Mouse (Mus musculus) adrenal gland, postnatal 10 days (tissue): ENCODE measurements around the gene P2rx4. TPM values are rescaled to one million over a fixed set of nuclear protein-coding genes. Genes with fewer than 3 reads are reported as not detected.

Experiments
- DNase-seq: peaks from one replicate; pipeline ENCODE4 v3.0.0; 2021; ENCODE audit warnings: mixed read lengths
- microRNA-seq: library from miRNA; unstranded; fragments of <30 nt; microRNA quantifications from one replicate; pipeline ENCODE4 v1.2.0, GENCODE M21; 2021
- total RNA-seq, 2 experiments: library from RNA; stranded (reverse); gene quantifications; 2 replicates each; pipeline ENCODE4 v1.2.3; 2021

P2rx4 gene
- total RNA-seq, 2 experiments from 2014 or later, result 29.5 to 32.4 TPM

DNA sequence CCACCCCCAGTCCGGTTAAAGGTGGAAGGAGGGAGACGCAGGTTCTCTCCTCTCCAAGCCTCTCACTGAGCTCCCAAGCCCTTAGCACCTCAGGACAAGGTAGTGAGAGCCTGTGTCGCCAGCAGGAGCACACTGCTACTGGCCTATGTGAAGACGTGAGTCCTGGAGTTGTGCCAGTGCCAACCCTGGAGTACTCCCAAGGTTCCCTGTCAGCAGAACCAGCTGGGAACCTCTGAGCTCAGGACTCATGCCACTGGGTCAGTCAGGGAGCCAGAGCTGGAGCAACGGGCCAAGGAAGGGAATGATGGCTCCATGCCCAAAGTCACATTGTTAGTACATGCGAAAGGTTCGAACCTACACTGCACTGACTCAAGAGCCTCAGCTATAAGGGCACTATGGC, 49.3 kb downstream of the P2rx4 start:
- peak; percentile 89 for DNase-seq

DNA sequence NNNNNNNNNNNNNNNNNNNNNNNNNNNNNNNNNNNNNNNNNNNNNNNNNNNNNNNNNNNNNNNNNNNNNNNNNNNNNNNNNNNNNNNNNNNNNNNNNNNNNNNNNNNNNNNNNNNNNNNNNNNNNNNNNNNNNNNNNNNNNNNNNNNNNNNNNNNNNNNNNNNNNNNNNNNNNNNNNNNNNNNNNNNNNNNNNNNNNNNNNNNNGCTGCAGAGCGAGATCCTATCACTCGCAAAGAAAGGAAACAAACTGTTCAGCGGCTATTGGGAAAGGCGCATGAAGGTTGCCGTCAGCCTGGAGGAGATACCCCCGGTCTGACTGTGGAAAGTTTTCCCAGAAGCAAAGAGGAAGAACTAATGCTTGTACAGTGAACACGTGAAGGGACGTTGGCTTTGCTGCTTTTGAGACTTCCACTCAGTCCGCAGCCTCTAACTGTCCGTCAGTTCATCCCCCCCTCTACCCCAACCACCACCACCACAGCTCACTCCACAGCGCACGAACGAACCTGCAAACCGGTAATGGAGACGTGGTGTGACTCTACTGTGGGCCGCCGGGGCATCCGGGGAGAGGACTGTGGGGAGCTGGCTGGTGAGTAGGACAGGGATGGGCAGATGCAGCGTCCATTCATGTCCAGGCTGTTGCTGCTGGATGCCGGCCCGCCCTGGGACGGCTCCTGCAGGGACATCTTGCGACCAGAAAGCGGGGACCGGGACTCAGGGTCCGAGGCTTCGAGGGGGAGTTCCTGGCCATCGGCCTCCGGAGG, 56.1 kb downstream of the P2rx4 start:
- DNase-seq, result no peak

DNA sequence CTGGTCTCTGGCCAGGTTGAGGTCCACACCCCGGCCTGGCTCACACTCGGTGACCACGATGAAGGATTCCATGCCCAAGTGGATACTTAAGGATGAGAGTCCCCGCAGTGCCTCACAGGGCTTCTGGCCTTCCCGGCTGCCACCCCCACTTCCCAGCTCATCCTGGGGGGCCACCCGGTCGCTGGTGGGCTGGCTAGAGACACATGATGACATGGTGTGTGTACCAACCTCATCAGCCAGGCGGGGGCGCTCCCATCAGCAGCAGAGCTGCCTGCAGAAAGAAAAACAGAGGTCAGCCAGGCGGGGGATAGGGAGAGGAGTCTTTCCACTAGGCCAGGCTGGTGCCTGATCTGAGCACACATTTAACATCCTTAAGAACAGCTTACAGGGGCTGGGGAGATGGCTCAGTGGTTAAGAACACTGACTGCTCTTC, 56.7 kb downstream of the P2rx4 start:
- DNase-seq, result peak; percentile 51

DNA sequence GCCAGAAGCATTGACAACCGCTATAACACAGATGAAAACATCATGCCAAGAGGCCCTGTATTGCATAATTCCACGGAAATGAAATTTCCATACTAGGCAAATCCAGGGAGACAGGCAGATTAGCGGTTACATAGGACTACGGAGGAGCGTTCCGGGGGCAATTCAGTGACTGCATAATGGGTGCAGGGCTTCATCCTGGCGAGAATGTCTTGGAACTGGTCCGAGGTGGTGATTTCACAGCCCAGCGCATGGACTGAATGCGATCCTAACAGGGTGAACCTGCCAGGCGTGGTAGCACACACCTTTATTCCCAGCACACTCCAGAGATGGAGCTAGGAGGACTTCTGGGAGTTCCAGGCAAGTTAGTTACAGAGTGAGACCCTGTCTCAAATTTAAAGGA, 59.9 kb downstream of the P2rx4 start:
- DNase-seq, result no peak

DNA sequence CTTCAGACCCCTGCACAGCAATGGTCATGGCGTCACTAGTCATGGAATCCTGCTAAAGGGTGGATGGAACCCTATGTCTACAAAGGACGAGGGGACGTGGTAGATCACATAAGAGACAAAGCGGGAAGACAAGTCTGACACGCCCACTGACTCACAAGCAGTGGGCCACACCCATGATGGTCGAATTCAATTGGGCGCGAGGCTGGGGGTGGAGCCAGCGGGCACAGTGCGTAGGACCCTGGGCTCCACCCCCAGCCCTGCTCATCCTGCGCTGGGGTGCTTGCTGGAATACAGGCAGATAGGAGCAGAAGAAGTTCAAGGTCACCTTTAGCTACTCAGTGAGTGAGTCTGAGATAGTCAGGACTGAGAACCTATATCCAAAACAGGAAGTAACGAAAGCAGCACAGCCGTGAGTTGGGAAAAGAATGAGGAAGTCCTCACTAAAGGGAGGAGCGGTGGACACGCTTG, 61.8 kb downstream of the P2rx4 start:
- DNase-seq, result no peak

DNA sequence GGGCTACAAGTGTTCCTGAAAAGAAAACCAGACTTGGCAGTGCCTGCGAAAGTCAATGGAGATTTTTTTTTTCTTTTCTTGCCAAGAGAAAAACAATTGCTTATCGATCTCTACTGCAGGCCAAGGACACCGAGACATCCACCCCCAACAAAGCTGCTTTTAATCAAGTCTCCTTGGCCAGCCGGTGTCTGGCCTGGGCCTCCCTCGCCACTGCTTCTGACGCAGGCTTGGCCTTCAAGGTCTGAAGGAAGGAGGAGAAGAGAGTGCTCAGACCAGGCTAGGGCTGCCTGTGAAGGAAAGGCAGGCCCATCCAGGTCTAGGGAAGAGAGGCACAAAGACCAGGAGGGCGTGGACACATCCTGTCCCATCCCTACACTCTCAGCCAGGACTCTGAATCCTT, 63.0 kb downstream of the P2rx4 start:
- DNase-seq, result peak; percentile 67

DNA sequence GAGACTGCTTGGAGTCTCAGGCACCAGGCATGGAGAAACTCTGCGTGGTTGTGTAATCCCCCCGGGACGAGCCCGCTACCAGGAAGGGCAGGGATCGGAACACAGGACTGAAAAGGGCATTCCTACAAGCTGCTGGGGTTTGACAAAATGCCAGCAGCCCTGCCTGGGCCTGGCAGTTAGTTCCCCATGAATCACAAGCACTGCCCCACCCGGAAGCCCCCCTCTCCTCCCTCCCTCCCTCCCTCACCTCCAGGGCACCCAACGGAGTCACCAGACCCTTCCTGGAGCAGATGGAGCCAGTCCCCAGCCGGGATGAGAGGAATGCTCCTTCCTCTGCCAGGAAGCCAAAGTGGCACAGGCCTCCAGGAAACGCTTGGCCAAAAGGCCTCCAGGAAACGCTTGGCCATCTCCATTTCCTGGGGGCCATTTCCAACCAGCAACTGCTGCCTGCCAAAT, 63.5 kb downstream of the P2rx4 start:
- peak; percentile 89 for DNase-seq

DNA sequence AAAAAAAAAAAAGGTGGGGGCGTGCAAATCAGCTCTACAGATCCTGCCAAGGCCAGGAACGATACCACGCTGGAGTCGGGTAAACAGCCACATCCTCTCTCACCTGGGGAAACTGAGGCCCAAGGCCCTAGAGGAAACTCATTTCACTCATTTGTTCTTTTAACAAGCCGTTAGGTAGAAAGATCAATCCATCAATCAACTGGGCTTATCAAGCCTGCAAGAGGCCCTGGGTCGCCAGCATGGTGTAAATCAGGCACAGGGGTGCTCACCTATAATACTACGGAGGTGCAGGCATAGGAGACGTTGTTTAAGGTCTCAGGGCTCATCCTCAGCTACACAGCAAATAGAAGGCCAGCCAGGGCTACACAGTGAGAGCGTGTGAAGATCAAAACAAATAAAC, 64.1 kb downstream of the P2rx4 start:
- DNase-seq, result no peak

DNA sequence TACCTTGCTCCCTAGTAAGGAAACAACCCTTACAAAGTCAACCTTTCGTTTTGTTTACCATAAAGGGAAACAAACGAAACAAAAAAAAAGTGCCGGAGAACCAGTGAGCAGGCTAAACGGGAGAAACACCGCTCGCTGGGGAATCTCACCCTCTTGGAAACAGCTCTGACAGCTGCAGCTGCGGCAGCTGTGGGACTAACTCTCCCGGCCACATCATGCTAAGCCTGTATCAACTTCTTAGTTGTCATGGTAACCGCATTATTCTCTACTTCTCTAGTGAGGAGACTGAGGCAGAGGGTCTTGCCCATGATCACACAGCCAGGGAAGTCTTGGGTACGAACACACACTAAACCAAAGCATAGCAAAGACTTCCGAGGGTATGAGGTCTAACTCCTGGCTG, 66.4 kb downstream of the P2rx4 start:
- no peak for DNase-seq

DNA sequence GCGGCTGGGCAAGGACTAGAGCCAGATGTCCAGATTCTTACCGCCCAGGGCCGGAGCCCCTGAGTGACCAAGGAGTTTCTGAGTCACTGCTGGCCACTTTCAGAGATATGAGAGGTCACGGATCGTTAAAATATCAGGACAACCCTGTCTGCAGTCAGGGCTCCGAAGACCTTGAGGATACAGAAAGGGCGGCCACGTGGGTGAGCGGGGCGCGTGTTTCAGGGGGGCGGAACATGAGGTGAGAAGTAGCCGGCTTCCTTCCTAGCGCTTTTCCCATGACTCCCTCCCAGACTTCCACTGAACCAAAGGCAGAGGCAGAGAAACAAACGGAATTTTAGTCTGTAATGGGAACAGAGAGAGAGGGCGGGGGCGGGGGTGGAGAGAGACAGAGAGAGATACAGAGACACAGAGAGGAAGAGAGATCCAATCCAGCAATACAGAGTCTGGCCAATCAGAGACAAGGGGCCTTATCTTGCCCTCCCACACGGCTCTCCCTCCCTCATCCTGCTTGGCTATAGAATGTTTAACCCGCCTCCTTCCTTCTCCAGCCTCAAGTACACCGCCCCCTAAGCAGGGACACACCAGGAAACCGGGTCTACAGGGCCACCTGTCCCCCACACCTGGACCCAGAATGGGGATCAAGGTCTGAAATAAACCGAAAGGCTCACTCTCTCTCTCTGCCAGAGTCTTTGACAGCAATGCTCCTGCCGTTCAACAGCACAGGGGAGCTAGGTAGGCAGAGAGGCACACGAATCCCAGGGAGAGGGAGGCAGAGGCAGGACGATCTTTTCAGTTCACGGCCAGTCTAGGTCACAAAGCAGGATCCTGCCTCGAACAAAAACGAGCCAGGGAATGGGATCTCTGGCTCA, 67.6 kb downstream of the P2rx4 start:
- DNase-seq, result peak; percentile 62

DNA sequence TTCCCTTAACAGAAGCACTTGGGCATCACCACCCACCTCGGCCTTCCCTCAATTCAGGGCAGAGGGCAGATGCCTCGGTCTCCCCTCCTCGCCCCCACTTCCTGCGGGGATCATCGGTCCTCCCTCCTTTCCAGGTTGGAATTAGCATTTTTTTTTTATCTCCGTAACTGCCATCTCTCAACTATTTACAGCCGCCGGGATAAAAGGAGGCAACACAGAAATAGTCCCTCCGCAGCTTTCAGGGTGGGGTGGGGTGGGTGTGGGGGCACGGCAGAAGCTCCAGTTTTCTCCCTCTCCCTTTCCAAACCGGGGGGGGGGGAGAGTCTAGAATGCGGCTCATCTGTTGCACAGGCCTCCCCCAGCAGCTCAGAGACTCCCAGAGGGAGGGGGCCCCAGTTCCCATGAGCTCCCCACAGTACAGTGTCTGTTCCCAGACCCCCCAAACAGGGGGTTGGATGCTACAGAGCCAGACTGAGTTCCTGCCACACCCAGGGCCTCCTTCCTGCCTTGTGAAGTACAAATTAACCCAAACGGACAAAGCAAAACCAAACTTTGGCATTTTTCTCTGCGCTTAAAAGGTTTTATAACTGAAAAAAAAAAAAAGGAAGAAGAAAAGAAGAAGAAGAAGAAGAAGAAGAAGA, 68.4 kb downstream of the P2rx4 start:
- DNase-seq, result no peak

DNA sequence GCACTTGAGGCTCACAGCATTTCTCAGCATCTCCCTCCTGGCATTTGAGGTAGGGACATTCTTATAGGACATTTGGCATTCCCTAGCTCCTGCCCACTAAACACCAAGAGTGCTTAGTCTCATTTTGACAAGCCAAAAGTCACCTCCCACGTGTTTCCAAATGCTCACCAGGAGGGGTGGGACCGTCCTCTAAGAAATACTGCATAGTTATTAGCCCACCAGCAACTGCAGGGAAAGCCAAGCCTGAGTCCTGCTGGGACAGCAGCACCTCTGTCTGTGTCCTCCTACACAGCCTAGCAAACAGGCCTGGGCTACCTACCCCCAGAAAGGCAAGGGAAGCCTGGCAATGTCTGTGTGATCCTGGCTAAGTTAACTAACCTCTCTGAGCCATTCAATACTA, 70.0 kb downstream of the P2rx4 start:
- no peak for DNase-seq

DNA sequence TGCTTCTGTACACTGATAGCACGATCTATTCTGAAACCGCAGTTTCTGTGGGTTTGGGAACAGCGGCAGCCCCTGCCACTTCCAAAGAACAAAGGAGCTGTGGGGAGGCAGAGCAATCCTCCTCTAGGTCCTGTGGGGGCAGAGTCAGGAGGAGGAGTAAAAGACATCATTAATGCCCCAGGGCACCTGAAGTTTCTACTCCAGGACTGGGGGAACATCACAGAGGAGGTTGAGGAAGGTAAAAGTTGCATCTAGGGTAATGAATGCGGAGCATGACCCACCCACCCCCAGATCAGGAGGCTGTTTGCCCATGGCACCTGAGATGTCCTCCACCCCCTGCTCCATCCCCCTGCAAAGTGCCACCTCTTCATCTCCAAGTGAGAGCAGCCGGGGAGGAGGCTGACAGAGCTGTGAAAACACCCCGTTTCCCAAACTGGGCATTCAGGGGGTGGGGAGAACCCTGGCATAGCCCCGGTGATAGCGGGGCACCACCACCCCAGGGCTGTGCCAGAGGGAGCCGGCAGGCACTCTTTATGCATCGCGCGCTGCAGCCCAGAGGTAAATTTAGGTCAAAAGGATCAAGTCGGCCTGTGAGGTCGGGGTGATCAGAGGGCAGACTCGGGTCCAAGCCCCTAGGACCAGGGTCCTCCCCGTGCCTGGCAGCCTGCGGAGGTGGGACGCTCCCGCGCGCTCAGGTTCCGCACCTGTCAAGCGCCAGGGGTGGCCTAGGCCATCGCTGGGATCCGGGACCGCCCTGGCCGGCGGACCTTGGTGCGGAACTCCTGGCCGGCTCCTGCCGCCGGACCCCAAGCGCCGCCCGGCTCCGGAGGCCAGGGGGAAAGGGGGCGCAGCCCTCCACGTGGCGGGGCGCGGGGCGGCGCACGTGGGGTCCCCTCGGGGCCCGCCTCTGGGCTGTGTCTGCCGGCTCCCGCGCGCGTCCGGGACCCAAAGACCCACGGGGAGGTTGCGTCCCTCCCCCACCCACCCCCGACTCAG, 71.2 kb downstream of the P2rx4 start:
- DNase-seq, result peak; percentile 57

Small RNA genes lying within 50 kb of the gene (microRNA-seq; reads per million reads assigned to microRNA genes)
- 2.3 reads per million for gene Mir8115

Other genes with a start within 250 kb of the P2rx4 start
- gene Atp2a2, start 205.3 kb upstream of the P2rx4 start, total RNA-seq, result 100 to 1,000 TPM; 202 to 226 TPM
- gene Ift81, start 93.0 kb upstream of the P2rx4 start, total RNA-seq, result 10 to 100 TPM; 19.0 to 20.4 TPM
- gene P2rx7, start 63.6 kb upstream of the P2rx4 start, total RNA-seq, result 1 to 10 TPM; 3.2 to 5.1 TPM
- gene Camkk2, start 71.9 kb downstream of the P2rx4 start, total RNA-seq, result 10 to 100 TPM; 21.2 to 25.7 TPM
- 100 to 1,000 TPM; 178 to 239 TPM for gene Anapc5, start 113.8 kb downstream of the P2rx4 start, total RNA-seq
- gene Rnf34, start 142.5 kb downstream of the P2rx4 start, total RNA-seq, result 10 to 100 TPM; 20.0 to 20.2 TPM